ENCODE assay signal across 11 mouse cellular contexts in genomic region chr2:121036733-121037341, GRCm38 (mm10). TPM values are rescaled to one million over a fixed set of nuclear protein-coding genes. Genes with fewer than 3 reads are reported as not detected.
A peak's percentile ranks its signal among the peaks of the same experiment; 100 is the strongest.
DNase-seq lines count a peak whose midpoint lies in the region; ATAC-seq and TF ChIP-seq lines count a peak whose summit lies in the region.
"Had no signal": no experiment of that assay in that cellular context is flagged by ENCODE, and none has a peak within 500 bp of the region (broad histone marks: within the 10 kb centered on the region; RNA-seq: fewer than 3 reads in every experiment).

TSS of gene Epb42 (minus strand) at chr2:121037072.

- intact Hi-C loops in left cerebral cortex, postnatal 36 days (cut with DNase I), result no loop called here

- H3K9ac ChIP-seq in stomach, embryonic 14.5 days (replicated peaks; ENCODE audit: low read depth, low read length), result no peak within 1 kb of the TSS
- H3K9ac ChIP-seq in stomach, postnatal 0 days (ENCODE audit: low read length), result no peak within 1 kb of the TSS
- peak within 1 kb of the TSS; percentile 67 for H3K9ac ChIP-seq in liver, postnatal 0 days (replicated peaks)
- H3K9ac ChIP-seq: neural tube, embryonic 12.5 days had no signal

- TF ChIP-seq EP300 in stomach, postnatal 0 days (optimal IDR thresholded peaks at IDR 0.05), result no peak
- TF ChIP-seq EP300 in liver, postnatal 0 days (IDR thresholded peaks at IDR 0.05; ENCODE audit: low read depth), result peak; percentile 97

- no peaks in the 10 kb centered on the region for H3K36me3 ChIP-seq in heart, embryonic 10.5 days
- no peaks in the 10 kb centered on the region for H3K36me3 ChIP-seq in stomach, embryonic 14.5 days (ENCODE audit: control insufficient read depth, insufficient read depth, low read length)
- H3K36me3 ChIP-seq in stomach, postnatal 0 days (ENCODE audit: control insufficient read depth, insufficient read depth, low read length), result no peaks in the 10 kb centered on the region
- peaks cover 19% of the 10 kb centered on the region for H3K36me3 ChIP-seq in liver, postnatal 0 days (replicated peaks; ENCODE audit: insufficient read depth, low read length)
- H3K36me3 ChIP-seq: neural tube, embryonic 12.5 days had no signal

- H3K27ac ChIP-seq in heart, embryonic 10.5 days, result peak within 1 kb of the TSS; percentile 43
- H3K27ac ChIP-seq in stomach, embryonic 14.5 days (ENCODE audit: low read length), result no peak within 1 kb of the TSS
- no peak within 1 kb of the TSS for H3K27ac ChIP-seq in stomach, postnatal 0 days (replicated peaks)
- peak within 1 kb of the TSS; percentile 91 for H3K27ac ChIP-seq in liver, postnatal 0 days (ENCODE audit: low read depth)
- H3K27ac ChIP-seq: neural tube, embryonic 12.5 days had no signal

- ATAC-seq in stomach, embryonic 14.5 days (ENCODE audit: insufficient number of reproducible peaks, insufficient read depth, low FRiP score, low read depth), result peak; percentile 82; the same call in 1 of the 2 replicates
- no peak for ATAC-seq in stomach, postnatal 0 days (ENCODE audit: low FRiP score, low TSS enrichment)
- ATAC-seq in liver, postnatal 0 days, result peak; percentile 99

- peak within 1 kb of the TSS; percentile 40 for H3K4me3 ChIP-seq in heart, embryonic 10.5 days
- H3K4me3 ChIP-seq in stomach, embryonic 14.5 days (ENCODE audit: low read depth, low read length), result no peak within 1 kb of the TSS
- H3K4me3 ChIP-seq in stomach, postnatal 0 days (ENCODE audit: low read depth, low read length), result no peak within 1 kb of the TSS
- H3K4me3 ChIP-seq in liver, postnatal 0 days (ENCODE audit: low read depth, low read length), result peak within 1 kb of the TSS; percentile 59
- H3K4me3 ChIP-seq: neural tube, embryonic 12.5 days had no signal

- peak; percentile 93 for DNase-seq in heart, embryonic 10.5 days (ENCODE audit: low spot score)
- DNase-seq in heart, adult 18-20 months, result no peak
- no peak for DNase-seq in stomach, postnatal 0 days (ENCODE audit: low spot score)
- peak; percentile 79 for DNase-seq in liver, postnatal 0 days
- DNase-seq in urinary bladder, postnatal 4 days (ENCODE audit: low spot score in 2 of 2), result no peak
- no peak for DNase-seq in left cerebral cortex, postnatal 36 days (ENCODE audit: low spot score in 2 of 2)
- no peak for DNase-seq in frontal cortex, postnatal 36 days (ENCODE audit: low spot score in 2 of 2)
- DNase-seq: kidney, adult 9 months had no signal

- H3K4me2 ChIP-seq in stomach, embryonic 14.5 days (replicated peaks; ENCODE audit: low read depth, low read length), result no peak within 1 kb of the TSS
- no peak within 1 kb of the TSS for H3K4me2 ChIP-seq in stomach, postnatal 0 days (replicated peaks; ENCODE audit: low read depth)
- peak within 1 kb of the TSS; percentile 63 for H3K4me2 ChIP-seq in liver, postnatal 0 days (ENCODE audit: low read depth, low read length)
- H3K4me2 ChIP-seq: neural tube, embryonic 12.5 days had no signal

- 0 out of 2 replicates have a peak, but pooled peaks cover 5% of the 10 kb centered on the region for H3K4me1 ChIP-seq in heart, embryonic 10.5 days
- H3K4me1 ChIP-seq in stomach, embryonic 14.5 days (ENCODE audit: control insufficient read depth, insufficient read depth, low read length), result no peaks in the 10 kb centered on the region
- no peaks in the 10 kb centered on the region for H3K4me1 ChIP-seq in stomach, postnatal 0 days (replicated peaks; ENCODE audit: control insufficient read depth, insufficient read depth)
- H3K4me1 ChIP-seq in liver, postnatal 0 days (ENCODE audit: insufficient read depth), result peaks cover 5% of the 10 kb centered on the region; the same call in 1 of the 2 replicates
- H3K4me1 ChIP-seq: neural tube, embryonic 12.5 days had no signal

- H3K9me3 ChIP-seq in heart, embryonic 10.5 days, result no peaks in the 10 kb centered on the region
- no peaks in the 10 kb centered on the region for H3K9me3 ChIP-seq in stomach, embryonic 14.5 days (ENCODE audit: control insufficient read depth, low read depth, low read length)
- no peaks in the 10 kb centered on the region for H3K9me3 ChIP-seq in stomach, postnatal 0 days (ENCODE audit: control insufficient read depth, low read length)
- no peaks in the 10 kb centered on the region; the same call in 1 of the 2 replicates for H3K9me3 ChIP-seq in liver, postnatal 0 days (ENCODE audit: low read length)
- H3K9me3 ChIP-seq: neural tube, embryonic 12.5 days had no signal

- WGBS in heart, embryonic 10.5 days, result 49% methylated on average over 5 of the region's 5 CpGs
- 53% methylated on average over 5 of the region's 5 CpGs for WGBS in stomach, embryonic 14.5 days
- 46% methylated on average over 5 of the region's 5 CpGs for WGBS in stomach, postnatal 0 days
- WGBS in liver, postnatal 0 days (ENCODE audit: insufficient replicate concordance), result 33% methylated on average over 5 of the region's 5 CpGs

- no peaks in the 10 kb centered on the region for H3K27me3 ChIP-seq in heart, embryonic 10.5 days (ENCODE audit: insufficient read depth, poor library complexity, severe bottlenecking)
- H3K27me3 ChIP-seq in stomach, embryonic 14.5 days (ENCODE audit: control insufficient read depth, insufficient read depth, low read length), result no peaks in the 10 kb centered on the region
- H3K27me3 ChIP-seq in stomach, postnatal 0 days (ENCODE audit: control insufficient read depth, insufficient read depth, low read length), result no peaks in the 10 kb centered on the region
- no peaks in the 10 kb centered on the region for H3K27me3 ChIP-seq in liver, postnatal 0 days (ENCODE audit: insufficient read depth, low read length)
- H3K27me3 ChIP-seq: neural tube, embryonic 12.5 days had no signal

- no peak for TF ChIP-seq CTCF in stomach, postnatal 0 days (IDR thresholded peaks at IDR 0.05; ENCODE audit: low read depth)
- TF ChIP-seq CTCF in liver, postnatal 0 days (IDR thresholded peaks at IDR 0.05; ENCODE audit: low read depth), result no peak

RNA-seq across cellular contexts. Expression of gene Epb42, which starts in this region (rescaled TPM):
- 19.1 and 21.1 TPM in 2 replicates for polyA plus RNA-seq in heart, embryonic 10.5 days (2016; fragmentation: Nextera tagmentation; extraction: Ambion mirVana)
- total RNA-seq in heart, adult 18-20 months (2021), result under 1 TPM in 1 of 2 experiments, not detected in 1; 0.44 TPM
- 1.0 and 1.3 TPM in 2 replicates for polyA plus RNA-seq in stomach, embryonic 14.5 days (2014; fragmentation: Nextera tagmentation; extraction: Ambion mirVana)
- polyA plus RNA-seq in stomach, postnatal 0 days (2015; fragmentation: Nextera tagmentation; extraction: Ambion mirVana), result 0.22 and 0.23 TPM in 2 replicates
- polyA plus RNA-seq in liver, postnatal 0 days (2015; fragmentation: Nextera tagmentation; extraction: Ambion mirVana), result 49.1 and 54.9 TPM in 2 replicates
- not detected for total RNA-seq in left cerebral cortex, postnatal 36 days (2021)
- total RNA-seq: left cerebral cortex, postnatal 10 days had no signal

Comparison
In these comparisons a context has a peak if more than half of its experiments do, and no peak if none do; other contexts are left out.
1. DNase-seq: peak in heart, embryonic 10.5 days (single experiment) and liver, postnatal 0 days (single experiment); none in heart, adult 18-20 months (0 of 2), stomach, postnatal 0 days (single experiment), urinary bladder, postnatal 4 days (0 of 2), left cerebral cortex, postnatal 36 days (0 of 2) and frontal cortex, postnatal 36 days (0 of 2).
2. H3K27ac ChIP-seq: peak in heart, embryonic 10.5 days (single experiment) and liver, postnatal 0 days (single experiment); none in stomach, embryonic 14.5 days (single experiment) and stomach, postnatal 0 days (single experiment).
3. H3K4me3 ChIP-seq: peak in heart, embryonic 10.5 days (single experiment) and liver, postnatal 0 days (single experiment); none in stomach, embryonic 14.5 days (single experiment) and stomach, postnatal 0 days (single experiment).